Mouse (Mus musculus) Patski (cell line): Measurements from ENCODE around the gene Plpp1. TPM values are rescaled to one million over a fixed set of nuclear protein-coding genes. Genes with fewer than 3 reads are reported as not detected.

Experiments
- ATAC-seq: fragments of 100-300 bp; one replicate; pipeline ENCODE4 v1.8.0; 2021
- CTCF ChIA-PET: fragments of 350-600 bp; sonication (Branson Sonifier 250); formaldehyde crosslinking; loops from one replicate; lab custom pipeline; 2022; ENCODE audit warnings: inconsistent platforms; lab: Charles Lee
- POLR2A ChIA-PET: fragments of 350-600 bp; sonication (Branson Sonifier 250); formaldehyde crosslinking; loops from one replicate; lab custom pipeline; 2022; ENCODE audit warnings: antibody characterized with exemption, inconsistent platforms; lab: Charles Lee
- DNase-seq: peaks from one replicate; pipeline ENCODE4 v3.0.0-alpha.2; 2011; ENCODE audit warnings: low read depth, low spot score
- H3K27me3 ChIP-seq: fragments of 371-371 bp; one replicate; pipeline ENCODE4 v1.5.1; 2021
- CTCF ChIP-seq: fragments of 100-300 bp; IDR thresholded peaks from one replicate; pipeline ENCODE4 v1.5.1; 2021
- in situ Hi-C: fragments of 300-500 bp; cut with MboI; formaldehyde crosslinking; loops from 3 replicates; pipeline ENCODE4 v1.11.1; 2018; ENCODE audit warnings: low pct_unique_long_range_greater_than_20kb, mixed read lengths
- polyA plus RNA-seq: library from polyadenylated mRNA; unstranded; gene quantifications from one replicate; pipeline ENCODE4 v1.2.3, GENCODE M21; 2021

Plpp1 gene
- polyA plus RNA-seq, 1 experiment from 2014 or later = 27.3 TPM

DNA sequence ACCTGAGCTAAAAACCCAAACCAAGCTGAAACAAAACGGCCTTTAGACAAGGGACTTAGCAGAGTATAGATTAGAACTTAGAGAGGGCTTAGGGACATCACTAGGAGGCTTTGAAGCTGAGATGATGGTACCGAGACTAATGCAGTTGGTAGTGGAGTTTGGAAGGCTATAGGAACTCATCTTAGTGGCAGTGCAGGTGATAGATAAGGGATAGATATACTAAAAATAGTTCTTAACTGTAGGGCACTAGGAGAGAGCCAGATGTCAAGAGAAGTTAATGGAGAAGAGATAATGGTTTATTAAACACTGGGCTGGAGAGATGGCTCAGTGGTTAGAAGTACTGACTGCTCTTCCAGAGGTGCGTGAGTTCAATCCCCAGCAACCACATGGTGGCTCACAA, 15.4 kb downstream of the Plpp1 start:
- DNase-seq = no peak
- POLR2A ChIA-PET = no interaction called here
- TF ChIP-seq CTCF = no peak
- H3K27me3 ChIP-seq = no peaks in the 10 kb centered on the region
- in situ Hi-C loops = no loop called here
- CTCF ChIA-PET = no interaction called here
- no peak for ATAC-seq

DNA sequence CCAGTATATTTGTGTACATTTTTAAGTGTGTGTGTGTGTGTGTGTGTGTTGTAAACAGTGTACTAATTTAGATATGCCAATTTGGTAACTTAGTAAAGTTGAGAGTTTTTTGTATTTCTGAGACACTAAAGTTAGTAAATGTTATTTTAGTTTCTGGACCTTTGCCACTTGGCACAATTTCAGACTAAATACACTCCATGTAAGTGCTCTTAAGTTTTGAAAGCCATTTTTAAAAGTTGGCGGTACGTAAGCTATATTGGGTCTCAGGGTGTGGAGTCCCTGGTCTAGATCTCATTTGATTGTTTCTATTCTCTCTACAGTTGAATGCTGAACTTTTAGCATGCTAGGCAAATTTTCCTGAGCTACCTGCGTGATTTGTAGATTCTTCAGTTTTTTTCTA, 17.5 kb downstream of the Plpp1 start:
- DNase-seq = no peak
- CTCF ChIA-PET = no interaction called here
- no peaks in the 10 kb centered on the region for H3K27me3 ChIP-seq

DNA sequence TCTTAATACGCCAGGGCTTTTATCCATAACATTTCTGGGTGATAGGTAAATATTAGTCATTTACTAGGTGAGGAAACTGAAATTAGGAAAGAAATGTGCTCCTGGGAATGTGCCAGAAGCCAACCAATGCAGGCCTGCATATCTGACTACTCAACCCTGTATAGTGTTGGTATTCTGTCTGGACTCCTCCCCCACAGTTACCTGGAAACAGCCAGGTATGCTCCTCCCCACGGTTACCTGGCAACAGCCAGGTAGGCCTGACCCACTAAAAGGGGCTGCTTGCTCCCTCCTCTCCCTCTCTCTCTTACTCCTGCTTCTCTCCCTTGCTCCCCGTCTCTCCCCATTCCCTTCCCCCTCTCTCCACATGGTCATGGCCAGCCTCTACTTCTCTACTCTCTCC, 21.8 kb downstream of the Plpp1 start:
- DNase-seq (no peak), ATAC-seq (no peak)
- no peak for TF ChIP-seq CTCF
- no peaks in the 10 kb centered on the region for H3K27me3 ChIP-seq
- in situ Hi-C loops = no loop called here
- ChIA-PET CTCF (interaction anchor here (1.0 kb wide), 1 partner anchor 31 kb away, joined by 3 read pairs; no protein-coding TSS in a partner anchor), POLR2A (no interaction called here)

More for the DNA sequence above, 17.5 kb downstream of the Plpp1 start:
- no peak for ATAC-seq
- POLR2A ChIA-PET = interaction anchor here (0.7 kb wide), 1 partner anchor 43 kb away, joined by 3 read pairs; no protein-coding TSS in a partner anchor
- in situ Hi-C loops = no loop called here
- no peak for TF ChIP-seq CTCF

DNA sequence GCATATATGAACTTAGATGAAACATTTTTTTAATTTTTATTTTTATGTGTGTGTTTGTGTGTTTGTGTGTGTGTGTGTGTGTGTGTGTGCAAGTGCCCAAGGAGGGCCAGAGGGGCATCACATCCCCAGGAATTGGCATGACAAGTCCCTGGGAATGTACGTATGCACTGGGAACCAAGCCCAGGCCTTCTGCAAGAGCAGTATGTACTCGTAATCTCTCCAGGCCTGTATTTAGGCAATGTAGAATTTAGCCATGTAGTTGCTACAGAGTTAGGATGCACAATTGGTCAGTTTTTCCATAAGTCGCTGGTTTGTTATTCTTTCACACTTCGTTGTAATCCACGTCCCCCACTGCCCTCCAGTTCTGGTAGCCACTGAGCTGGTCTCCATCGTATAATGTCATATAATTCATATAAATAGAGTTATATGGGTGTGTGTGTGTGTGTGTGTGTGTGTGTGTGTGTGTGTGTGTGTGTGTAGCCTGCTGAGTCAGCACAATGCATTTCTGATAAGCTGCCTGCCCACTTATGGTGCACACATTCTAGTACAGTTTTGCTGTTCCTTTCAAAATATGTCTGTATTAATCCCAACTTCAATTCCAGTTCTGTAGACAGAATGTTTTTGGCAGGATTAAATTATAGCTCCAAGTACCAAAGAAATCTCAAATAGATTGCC, 22.8 kb downstream of the Plpp1 start:
- in situ Hi-C loops = no loop called here
- CTCF ChIA-PET = interaction anchor here (1.2 kb wide), 1 partner anchor 8 kb away, joined by 4 read pairs; no protein-coding TSS in a partner anchor
- TF ChIP-seq CTCF = no peak
- POLR2A ChIA-PET = no interaction called here
- H3K27me3 ChIP-seq = no peaks in the 10 kb centered on the region
- no peak for ATAC-seq
- DNase-seq = no peak

DNA sequence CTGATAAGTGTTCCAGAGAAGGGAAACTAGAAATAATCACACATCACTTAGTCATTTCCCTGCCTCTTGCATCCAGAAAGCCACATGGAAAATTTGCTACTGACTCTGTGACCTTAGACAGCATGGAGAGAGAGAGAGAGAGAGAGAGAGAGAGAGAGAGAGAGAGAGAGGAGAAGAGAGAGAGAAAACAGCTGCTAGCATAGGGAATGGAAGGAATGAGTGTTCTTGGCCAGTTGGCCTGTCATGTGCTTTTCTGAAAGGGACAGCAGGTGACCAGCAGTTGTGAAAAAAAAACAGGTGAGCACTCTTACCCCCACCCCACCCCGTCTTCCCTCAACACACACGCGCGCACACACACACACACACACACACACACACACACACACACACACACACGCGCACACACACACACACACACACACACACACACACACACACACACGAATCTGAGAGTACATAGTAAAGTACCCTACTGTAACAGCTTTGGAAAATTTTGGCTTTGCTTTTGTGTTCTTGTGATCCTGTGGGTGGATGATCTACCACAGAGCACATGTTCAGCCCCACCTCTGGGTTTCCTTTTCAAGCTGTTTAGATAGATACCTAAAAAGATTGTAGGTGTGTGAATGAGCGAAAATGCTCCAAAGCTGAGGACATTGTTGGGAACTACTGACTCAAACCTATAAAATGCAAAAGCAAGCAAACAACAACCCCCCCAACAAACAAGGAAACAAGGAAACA, 23.5 kb downstream of the Plpp1 start:
- ATAC-seq (no peak), DNase-seq (no peak)
- ChIA-PET CTCF (interaction anchor here (1.2 kb wide), 1 partner anchor 8 kb away, joined by 4 read pairs; no protein-coding TSS in a partner anchor), POLR2A (no interaction called here)
- H3K27me3 ChIP-seq = no peaks in the 10 kb centered on the region
- in situ Hi-C loops = no loop called here
- no peak for TF ChIP-seq CTCF

DNA sequence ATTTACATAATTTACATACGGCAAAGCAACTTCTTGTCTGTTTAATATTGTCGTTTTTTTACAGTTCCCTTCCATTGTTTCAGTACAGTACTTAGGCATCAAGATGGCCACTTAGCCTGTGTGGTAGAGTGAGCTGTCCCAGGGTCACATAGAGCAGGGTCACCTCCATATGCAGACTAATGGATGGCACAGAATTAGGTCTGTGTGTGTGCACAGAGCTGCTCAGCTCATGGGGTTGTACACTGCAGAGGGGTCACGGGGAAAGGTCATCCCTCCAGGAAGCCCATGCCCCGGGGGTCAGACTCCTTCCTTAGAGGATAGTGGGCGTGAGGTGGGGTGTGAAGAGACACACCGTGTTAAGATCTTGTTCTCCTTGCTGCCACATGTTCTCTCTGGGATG, 24.9 kb downstream of the Plpp1 start:
- ChIA-PET CTCF (interaction anchor here (1.5 kb wide), 1 partner anchor 152 kb away, joined by 3 read pairs; no protein-coding TSS in a partner anchor), POLR2A (interaction anchor here (1.0 kb wide), 1 partner anchor 11 kb away, joined by 4 read pairs; no protein-coding TSS in a partner anchor)
- in situ Hi-C loops = no loop called here
- H3K27me3 ChIP-seq = no peaks in the 10 kb centered on the region
- no peak for DNase-seq
- TF ChIP-seq CTCF = no peak
- no peak for ATAC-seq

DNA sequence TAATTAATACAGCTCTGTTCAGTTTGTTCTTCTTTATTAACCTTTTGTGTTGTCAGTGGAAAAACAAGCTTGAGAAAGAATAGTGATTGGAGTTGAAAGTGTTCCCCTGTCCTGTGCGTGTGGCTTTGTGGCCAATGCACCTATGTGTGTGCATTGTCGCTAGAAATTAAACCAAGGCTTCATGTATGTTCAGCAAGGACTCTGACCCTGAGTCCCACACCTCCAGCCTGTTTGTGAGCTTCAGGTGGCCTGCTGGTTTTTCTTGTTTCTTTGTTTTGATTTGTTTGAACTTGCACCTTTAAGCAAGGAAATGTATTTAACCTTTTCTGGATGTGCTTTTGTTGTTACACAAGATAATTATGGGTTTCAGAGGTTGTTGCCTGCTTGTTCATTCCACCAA, 29.0 kb downstream of the Plpp1 start:
- POLR2A ChIA-PET = no interaction called here
- DNase-seq (no peak), ATAC-seq (no peak)
- CTCF ChIA-PET = interaction anchor here (1.0 kb wide), 1 partner anchor 157 kb away, joined by 3 read pairs; no protein-coding TSS in a partner anchor
- TF ChIP-seq CTCF = no peak
- H3K27me3 ChIP-seq = no peaks in the 10 kb centered on the region
- in situ Hi-C loops = no loop called here

DNA sequence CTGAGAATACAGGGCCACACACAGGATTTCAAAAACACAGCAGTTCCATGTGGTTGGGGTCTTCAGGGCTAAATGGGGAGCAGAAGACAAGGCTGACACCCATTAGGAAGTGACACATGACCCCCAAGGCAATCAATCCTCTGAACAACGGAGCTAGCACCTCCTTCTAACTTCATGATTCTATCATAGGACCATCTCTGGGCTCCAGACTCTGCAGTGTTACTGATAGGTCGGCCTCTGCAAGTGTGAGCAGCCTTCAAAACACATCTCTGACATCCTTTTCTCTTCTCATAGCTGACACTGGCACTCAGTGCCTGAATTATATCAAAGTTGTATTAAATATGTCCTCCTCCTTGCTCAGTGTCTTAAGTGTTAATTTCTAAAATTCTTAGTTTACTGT, 32.0 kb downstream of the Plpp1 start:
- no peaks in the 10 kb centered on the region for H3K27me3 ChIP-seq
- no peak for TF ChIP-seq CTCF
- in situ Hi-C loops = no loop called here
- ChIA-PET CTCF (no interaction called here), POLR2A (no interaction called here)
- ATAC-seq (no peak), DNase-seq (no peak)

DNA sequence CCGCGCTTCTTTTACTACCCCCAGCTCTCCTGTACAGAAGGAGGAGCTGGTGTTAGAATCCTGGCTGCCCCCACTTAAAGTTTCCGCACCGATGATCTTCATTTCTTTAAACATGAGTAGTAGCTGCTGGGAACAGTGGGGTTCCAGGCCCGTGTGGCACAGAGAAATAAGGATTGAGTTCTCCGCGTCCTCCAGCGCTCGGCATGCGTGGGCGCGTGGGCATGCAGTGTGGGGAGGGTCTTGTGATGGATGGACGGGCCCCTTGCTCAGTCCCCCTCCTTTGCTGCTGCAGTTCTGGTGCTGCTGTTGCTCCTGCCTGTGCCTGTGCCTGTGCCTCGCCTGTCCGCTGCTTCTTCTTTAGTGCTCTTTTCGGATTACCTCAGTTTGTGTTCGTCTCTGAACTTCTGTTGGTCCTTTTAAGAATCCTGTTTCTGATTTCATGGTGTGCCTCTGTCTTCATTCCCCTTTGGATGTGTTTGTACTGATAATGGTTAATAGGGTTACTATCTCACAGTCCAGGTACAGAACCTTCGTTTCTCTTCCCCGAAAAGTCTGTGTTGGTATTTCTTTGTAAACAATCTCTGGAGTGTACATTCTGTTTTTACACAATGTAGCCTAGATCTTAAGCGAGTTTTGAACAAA, 32.8 kb downstream of the Plpp1 start:
- no peaks in the 10 kb centered on the region for H3K27me3 ChIP-seq
- ATAC-seq = no peak
- in situ Hi-C loops = no loop called here
- DNase-seq = no peak
- ChIA-PET CTCF (no interaction called here), POLR2A (no interaction called here)
- TF ChIP-seq CTCF = no peak

DNA sequence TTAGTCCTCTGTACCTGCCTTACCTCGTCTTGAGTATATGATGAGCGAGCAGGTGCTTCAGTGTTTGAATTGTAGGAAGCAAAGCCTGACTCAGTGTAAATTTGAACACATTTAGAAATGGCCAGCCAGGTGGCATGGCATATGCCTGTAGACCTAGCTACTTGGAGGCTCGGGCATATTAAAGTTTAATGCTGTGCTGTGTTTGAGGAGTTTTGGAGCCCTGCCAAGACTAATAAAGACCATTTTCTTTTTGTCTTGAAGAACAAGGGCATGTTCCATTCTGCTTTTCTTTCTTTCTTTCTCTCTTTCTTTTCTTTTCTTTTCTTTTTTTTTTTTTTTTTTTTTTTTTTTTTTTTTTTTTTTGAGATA, 33.3 kb downstream of the Plpp1 start:
- CTCF ChIA-PET = no interaction called here
- in situ Hi-C loops = no loop called here
- no peak for DNase-seq
- no peak for TF ChIP-seq CTCF
- POLR2A ChIA-PET = no interaction called here
- H3K27me3 ChIP-seq = no peaks in the 10 kb centered on the region
- no peak for ATAC-seq

DNA sequence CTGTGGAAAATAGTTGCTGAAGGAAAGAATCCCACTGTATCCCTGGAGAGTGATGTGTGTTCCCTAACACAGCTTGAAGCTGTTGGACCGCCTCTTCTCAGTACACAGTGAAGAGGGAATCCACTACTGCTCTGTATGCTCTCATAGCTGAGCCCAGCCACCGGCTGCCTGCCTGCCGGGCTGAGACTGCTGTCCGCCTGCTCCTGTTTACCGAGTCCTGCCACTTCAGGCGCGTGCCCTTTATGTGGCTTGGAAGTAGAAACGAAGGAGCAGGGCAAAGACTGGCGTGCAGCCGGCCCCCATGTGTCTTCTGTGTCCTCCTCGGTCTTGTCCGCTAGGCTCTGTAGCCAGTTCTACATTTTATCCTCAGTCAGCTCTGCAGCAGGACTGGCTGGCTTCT, 34.5 kb downstream of the Plpp1 start:
- ChIA-PET POLR2A (no interaction called here), CTCF (no interaction called here)
- ATAC-seq (no peak), DNase-seq (no peak)
- in situ Hi-C loops = no loop called here
- no peak for TF ChIP-seq CTCF
- H3K27me3 ChIP-seq = no peaks in the 10 kb centered on the region
